Mouse (Mus musculus): ENCODE measurements at regions not wholly inside any gene's neighbourhood (a gene's known extent, or its start where the extent isn't known, plus 50 kb on each side); places are given as distances from the start of the nearest gene placed in this dataset.

- Histone ChIP-seq H3K4me3 (replicated peaks) (peak overlapping the region; percentile 30; the same call in 1 of the 2 replicates), H3K4me2 (peak overlapping the region; percentile 43)
Observed at GRCm38 (mm10) chr2:172613891-172614391, 64.5 kb downstream of the Tfap2c start.

GRCm38 (mm10) chr2:172615148-172615547 is 65.8 kb downstream of the Tfap2c start:
- Histone ChIP-seq H3K27me3 (peaks cover 21% of the 10 kb centered on the region), H3K4me3 (replicated peaks) (no peak overlapping the region), H3K9me3 (replicated peaks) (no peaks in the 10 kb centered on the region), H3K4me2 (no peak overlapping the region), H3K27ac (no peak overlapping the region), H3K9ac (no peak overlapping the region), H3K4me1 (replicated peaks) (no peaks in the 10 kb centered on the region), H3K36me3 (no peaks in the 10 kb centered on the region)
- DNase-seq: no peak
- ATAC-seq (ENCODE audit: low read depth): no peak
- 31% methylated on average over 2 of the region's 2 CpGs for WGBS (ENCODE audit: insufficient replicate concordance)

More at GRCm38 (mm10) chr2:172613891-172614391, 64.5 kb downstream of the Tfap2c start:
- no peaks in the 10 kb centered on the region for H3K36me3 ChIP-seq
- H3K9me3 ChIP-seq (replicated peaks): no peaks in the 10 kb centered on the region
- 1% methylated on average over 18 of the region's 18 CpGs for WGBS (ENCODE audit: insufficient replicate concordance)
- ATAC-seq (ENCODE audit: low read depth) (no peak), DNase-seq (no peak)
- no peak overlapping the region for H3K9ac ChIP-seq
- no peak overlapping the region for H3K27ac ChIP-seq
- peaks cover 21% of the 10 kb centered on the region for H3K27me3 ChIP-seq
- no peaks in the 10 kb centered on the region for H3K4me1 ChIP-seq (replicated peaks)

GRCm38 (mm10) chr2:172615582-172615981 is 66.2 kb downstream of the Tfap2c start:
- DNase-seq: no peak
- H3K27me3 ChIP-seq: peaks cover 21% of the 10 kb centered on the region
- 33% methylated on average over 4 of the region's 4 CpGs for WGBS (ENCODE audit: insufficient replicate concordance)
- H3K9me3 ChIP-seq (replicated peaks): no peaks in the 10 kb centered on the region
- no peak overlapping the region for H3K4me2 ChIP-seq
- no peak for ATAC-seq (ENCODE audit: low read depth)
- H3K9ac ChIP-seq: no peak overlapping the region
- no peak overlapping the region for H3K27ac ChIP-seq
- H3K4me3 ChIP-seq (replicated peaks): no peak overlapping the region
- H3K4me1 ChIP-seq (replicated peaks): no peaks in the 10 kb centered on the region
- H3K36me3 ChIP-seq: no peaks in the 10 kb centered on the region

GRCm38 (mm10) chr2:172619168-172619567 is 69.8 kb downstream of the Tfap2c start:
- peaks cover 24% of the 10 kb centered on the region for H3K27me3 ChIP-seq
- DNase-seq: no peak
- no peaks in the 10 kb centered on the region for H3K9me3 ChIP-seq (replicated peaks)
- H3K4me3 ChIP-seq (replicated peaks): no peak overlapping the region
- 61% methylated on average over 7 of the region's 7 CpGs for WGBS (ENCODE audit: insufficient replicate concordance)
- no peaks in the 10 kb centered on the region for H3K4me1 ChIP-seq (replicated peaks)
- no peak overlapping the region for H3K27ac ChIP-seq
- no peak overlapping the region for H3K4me2 ChIP-seq
- no peak overlapping the region for H3K9ac ChIP-seq
- ATAC-seq (ENCODE audit: low read depth): no peak
- no peaks in the 10 kb centered on the region for H3K36me3 ChIP-seq

- H3K4me1 ChIP-seq (replicated peaks): no peaks in the 10 kb centered on the region
- no peaks in the 10 kb centered on the region for H3K36me3 ChIP-seq
- H3K4me2 ChIP-seq: no peak overlapping the region
- H3K9me3 ChIP-seq (replicated peaks): no peaks in the 10 kb centered on the region
- ATAC-seq (ENCODE audit: low read depth): no peak
- no peak overlapping the region for H3K27ac ChIP-seq
- DNase-seq: no peak
- peaks cover 18% of the 10 kb centered on the region for H3K27me3 ChIP-seq
- H3K9ac ChIP-seq: no peak overlapping the region
- no peak overlapping the region for H3K4me3 ChIP-seq (replicated peaks)
- WGBS (ENCODE audit: insufficient replicate concordance): 36% methylated on average over 5 of the region's 5 CpGs
Observed at GRCm38 (mm10) chr2:172620001-172620400, 70.6 kb downstream of the Tfap2c start.

- no peak overlapping the region for H3K9ac ChIP-seq
- no peaks in the 10 kb centered on the region for H3K4me1 ChIP-seq (replicated peaks)
- no peak overlapping the region for H3K4me2 ChIP-seq
- no peaks in the 10 kb centered on the region for H3K9me3 ChIP-seq (replicated peaks)
- 12% methylated on average over 14 of the region's 14 CpGs for WGBS (ENCODE audit: insufficient replicate concordance)
- H3K36me3 ChIP-seq: no peaks in the 10 kb centered on the region
- H3K27me3 ChIP-seq: peaks cover 14% of the 10 kb centered on the region
- DNase-seq (no peak), ATAC-seq (ENCODE audit: low read depth) (no peak)
- no peak overlapping the region for H3K27ac ChIP-seq
- no peak overlapping the region for H3K4me3 ChIP-seq (replicated peaks)
Observed at GRCm38 (mm10) chr2:172623707-172624106, 74.3 kb downstream of the Tfap2c start.

- Histone ChIP-seq H3K9me3 (replicated peaks) (no peaks in the 10 kb centered on the region), H3K9ac (no peak overlapping the region), H3K4me1 (replicated peaks) (0 out of 2 replicates have a peak, but pooled peaks cover 4% of the 10 kb centered on the region), H3K27ac (no peak overlapping the region), H3K4me2 (no peak overlapping the region), H3K4me3 (replicated peaks) (no peak overlapping the region), H3K36me3 (no peaks in the 10 kb centered on the region), H3K27me3 (peaks cover 14% of the 10 kb centered on the region)
- DNase-seq (no peak), ATAC-seq (ENCODE audit: low read depth) (no peak)
- WGBS (ENCODE audit: insufficient replicate concordance): 65% methylated on average over 20 of the region's 20 CpGs
Observed at GRCm38 (mm10) chr2:172627353-172628306, 78.2 kb downstream of the Tfap2c start.

GRCm38 (mm10) chr2:172630333-172630732 is 80.9 kb downstream of the Tfap2c start:
- WGBS (ENCODE audit: insufficient replicate concordance): 35% methylated on average over 3 of the region's 3 CpGs
- Histone ChIP-seq H3K4me1 (replicated peaks) (0 out of 2 replicates have a peak, but pooled peaks cover 4% of the 10 kb centered on the region), H3K36me3 (no peaks in the 10 kb centered on the region), H3K9me3 (replicated peaks) (no peaks in the 10 kb centered on the region), H3K4me3 (replicated peaks) (no peak overlapping the region), H3K27ac (no peak overlapping the region), H3K27me3 (no peaks in the 10 kb centered on the region), H3K9ac (no peak overlapping the region), H3K4me2 (no peak overlapping the region)
- DNase-seq (no peak), ATAC-seq (ENCODE audit: low read depth) (peak; percentile 82)

GRCm38 (mm10) chr2:172642616-172643015 is 93.2 kb downstream of the Tfap2c start:
- Histone ChIP-seq H3K4me2 (no peak overlapping the region), H3K27ac (no peak overlapping the region), H3K9ac (no peak overlapping the region), H3K27me3 (0 out of 2 replicates have a peak, but pooled peaks cover 5% of the 10 kb centered on the region), H3K4me3 (replicated peaks) (no peak overlapping the region), H3K9me3 (replicated peaks) (no peaks in the 10 kb centered on the region), H3K36me3 (no peaks in the 10 kb centered on the region), H3K4me1 (replicated peaks) (no peaks in the 10 kb centered on the region)
- WGBS (ENCODE audit: insufficient replicate concordance): 53% methylated on average over 11 of the region's 11 CpGs
- ATAC-seq (ENCODE audit: low read depth) (no peak), DNase-seq (no peak)

GRCm38 (mm10) chr2:172643860-172644259 is 94.5 kb downstream of the Tfap2c start:
- Histone ChIP-seq H3K4me1 (replicated peaks) (no peaks in the 10 kb centered on the region), H3K9ac (no peak overlapping the region), H3K27ac (no peak overlapping the region), H3K36me3 (no peaks in the 10 kb centered on the region), H3K9me3 (replicated peaks) (no peaks in the 10 kb centered on the region), H3K4me3 (replicated peaks) (no peak overlapping the region), H3K4me2 (no peak overlapping the region), H3K27me3 (0 out of 2 replicates have a peak, but pooled peaks cover 5% of the 10 kb centered on the region)
- DNase-seq (no peak), ATAC-seq (ENCODE audit: low read depth) (no peak)
- WGBS (ENCODE audit: insufficient replicate concordance): 15% methylated on average over 12 of the region's 12 CpGs

- Histone ChIP-seq H3K4me1 (replicated peaks) (no peaks in the 10 kb centered on the region), H3K27ac (no peak overlapping the region), H3K4me2 (no peak overlapping the region), H3K27me3 (0 out of 2 replicates have a peak, but pooled peaks cover 5% of the 10 kb centered on the region), H3K36me3 (no peaks in the 10 kb centered on the region), H3K9ac (no peak overlapping the region), H3K9me3 (replicated peaks) (no peaks in the 10 kb centered on the region), H3K4me3 (replicated peaks) (no peak overlapping the region)
- 20% methylated on average over 6 of the region's 6 CpGs for WGBS (ENCODE audit: insufficient replicate concordance)
- ATAC-seq (ENCODE audit: low read depth) (no peak), DNase-seq (no peak)
Observed at GRCm38 (mm10) chr2:172644451-172644850, 95.1 kb downstream of the Tfap2c start.
